Mouse (Mus musculus) kidney, postnatal 10 days (tissue): Measurements from ENCODE around the gene Bcorl1.
"Not testable (repeated sequence)": the region's sequence is repeated elsewhere in the genome, so short reads cannot be mapped to it uniquely, and the experiment has no call there.

Source experiments
- DNase-seq: peaks from one replicate; pipeline ENCODE4 v3.0.0; 2021; ENCODE audit warnings: mixed read lengths

The Bcorl1 gene

DNA sequence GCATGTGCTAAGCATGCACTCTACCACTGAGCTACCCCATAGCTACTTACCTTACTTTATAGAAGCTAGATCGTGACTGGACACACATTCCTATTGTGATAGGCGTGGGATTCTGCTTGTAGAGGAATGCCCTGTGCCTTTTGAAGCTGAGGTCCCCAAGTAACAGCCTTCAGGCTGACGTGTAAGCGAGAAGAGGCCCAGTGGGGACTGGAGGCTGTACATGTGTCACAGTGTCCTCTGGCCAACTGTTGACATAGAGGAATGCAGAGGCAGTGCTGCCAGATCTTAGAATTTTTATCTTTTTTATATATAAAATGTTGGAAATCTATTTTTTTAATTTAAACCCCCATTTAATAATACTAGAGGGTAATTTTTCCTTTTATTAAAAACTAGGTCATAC is 58.8 kb downstream of the Bcorl1 start:
- no peak for DNase-seq

- DNase-seq: no peak
These were observed 64.0 kb downstream of the Bcorl1 start for GRCm38 (mm10) chrX:48405141-48405540.

DNA sequence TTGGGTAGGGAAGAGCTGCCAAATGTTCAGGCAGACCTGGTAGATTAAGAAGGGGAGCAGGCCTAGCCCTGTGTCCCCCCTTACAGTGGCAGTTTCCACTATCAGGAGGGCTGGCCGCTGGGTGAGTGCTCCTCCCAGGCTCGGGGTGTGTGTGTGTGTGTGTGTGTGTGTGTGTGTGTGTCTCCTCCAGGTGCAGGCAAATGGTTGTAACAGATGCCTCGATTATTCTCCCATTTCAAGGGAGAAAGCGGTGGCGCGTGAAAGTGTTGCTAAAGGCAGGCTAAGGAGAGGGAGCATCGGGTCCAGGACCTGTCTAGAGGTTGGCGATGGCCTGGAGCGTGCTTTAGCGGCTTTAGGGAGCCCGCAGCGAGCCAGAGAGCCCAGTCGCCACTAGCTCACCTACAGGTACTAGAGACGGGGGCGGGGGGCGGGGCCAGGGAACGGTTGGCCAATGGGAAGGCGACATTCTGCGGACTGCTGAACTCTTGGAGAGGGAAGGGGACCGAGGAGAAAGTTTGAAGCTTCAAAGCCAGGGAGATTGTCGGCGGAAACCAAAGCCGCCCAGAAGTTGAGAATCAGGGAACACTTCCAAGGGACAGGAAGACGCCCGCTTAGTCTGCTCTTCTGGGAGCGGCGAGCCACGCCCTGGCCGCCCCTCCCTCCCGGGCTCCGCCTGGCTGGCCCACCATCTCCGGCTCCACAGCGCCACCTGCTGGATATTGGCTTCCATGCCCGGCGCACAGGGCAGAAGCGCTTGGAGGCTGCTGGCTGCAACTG is 68.6 kb downstream of the Bcorl1 start:
- DNase-seq: peak; percentile 93

GRCm38 (mm10) chrX:48410388-48410776 is 69.2 kb downstream of the Bcorl1 start:
- no peak for DNase-seq

- no peak for DNase-seq
These were observed 71.5 kb downstream of the Bcorl1 start for GRCm38 (mm10) chrX:48412629-48413028.

- no peak for DNase-seq
These were observed 73.1 kb downstream of the Bcorl1 start for GRCm38 (mm10) chrX:48414291-48414690.

- DNase-seq: no peak
These were observed 77.3 kb downstream of the Bcorl1 start for GRCm38 (mm10) chrX:48418417-48418816.

DNA sequence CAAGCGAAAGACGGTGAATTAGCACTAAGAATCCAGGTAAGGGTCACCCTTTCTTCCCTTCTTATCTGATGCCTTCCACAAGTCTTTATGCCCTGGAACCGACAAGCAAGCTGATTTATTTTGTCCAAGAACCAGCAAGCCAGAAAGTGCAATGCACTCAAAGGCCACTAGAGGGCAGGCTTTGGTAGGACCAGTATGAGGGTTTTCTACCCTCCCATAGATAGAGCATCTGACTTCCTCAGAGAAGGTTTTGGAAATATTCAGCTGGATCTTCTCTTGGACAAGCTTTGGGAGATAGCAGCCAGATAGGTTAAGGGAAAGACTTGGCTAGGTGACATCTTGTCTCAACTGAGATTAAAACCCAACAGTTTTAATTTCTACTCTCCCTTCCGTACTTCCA is 81.8 kb downstream of the Bcorl1 start:
- peak; percentile 86 for DNase-seq

DNA sequence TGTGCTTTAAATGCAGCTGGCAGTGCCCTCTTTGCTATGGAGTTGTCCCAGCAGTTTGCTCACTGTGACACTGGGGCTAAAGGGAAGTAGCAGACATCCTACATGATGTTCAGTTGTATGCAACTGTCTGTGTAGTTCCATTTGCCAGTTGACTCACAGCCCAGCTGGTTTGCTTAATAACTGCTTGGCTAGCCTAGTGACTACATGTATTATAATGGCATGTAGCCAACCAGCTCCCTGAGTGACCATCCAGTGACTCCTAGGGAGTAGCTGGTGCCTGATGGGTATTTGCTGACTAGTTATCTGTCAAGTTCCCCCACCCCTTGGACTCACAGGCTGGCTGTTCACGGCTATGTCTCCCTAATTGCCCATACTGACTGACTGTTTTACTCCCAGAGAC is 82.5 kb downstream of the Bcorl1 start:
- DNase-seq: no peak

GRCm38 (mm10) chrX:48424583-48424982 is 83.4 kb downstream of the Bcorl1 start:
- DNase-seq: peak; percentile 54

DNA sequence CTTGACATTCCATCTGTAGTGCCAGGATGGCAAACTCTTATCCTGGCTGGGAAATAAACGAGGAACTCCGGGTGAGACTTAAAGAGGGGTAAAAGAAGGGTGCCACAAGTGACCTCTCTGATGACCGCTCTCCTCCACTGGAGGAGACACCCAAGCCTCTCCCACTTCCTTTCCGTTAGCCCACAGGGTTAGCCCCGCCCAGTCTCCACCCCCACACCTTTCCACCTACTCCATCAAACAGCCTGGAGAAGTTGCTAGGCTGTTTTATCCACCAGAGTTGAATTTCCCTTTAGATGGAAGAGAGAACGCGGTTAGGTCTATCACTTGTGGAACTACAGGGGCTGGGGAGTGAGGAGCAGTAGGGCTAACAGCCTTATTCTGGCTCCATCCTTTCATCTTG is 84.1 kb downstream of the Bcorl1 start:
- peak; percentile 44 for DNase-seq

GRCm38 (mm10) chrX:48428241-48428640 is 87.1 kb downstream of the Bcorl1 start:
- peak; percentile 56 for DNase-seq

GRCm38 (mm10) chrX:48428642-48429041 is 87.5 kb downstream of the Bcorl1 start:
- DNase-seq: no peak

DNA sequence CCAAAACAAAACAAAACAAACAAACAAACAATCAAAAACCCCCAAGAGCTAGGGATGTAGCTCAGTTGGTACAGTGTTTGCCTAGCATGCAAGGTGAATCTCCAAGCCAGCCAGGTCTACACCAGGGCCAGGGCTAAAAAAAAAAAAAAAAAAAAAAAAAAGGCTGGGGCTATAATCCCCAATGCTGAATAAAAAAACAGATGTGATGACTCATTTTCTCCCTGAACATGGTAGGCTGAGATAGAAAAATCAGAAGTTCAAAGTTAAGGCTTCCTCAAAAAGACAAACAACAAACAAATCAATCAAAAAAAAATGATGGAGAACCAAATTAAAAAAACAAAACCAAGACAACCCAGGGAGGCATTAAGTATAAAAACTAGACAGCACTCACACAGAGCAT is 87.9 kb downstream of the Bcorl1 start:
- no peak for DNase-seq

DNA sequence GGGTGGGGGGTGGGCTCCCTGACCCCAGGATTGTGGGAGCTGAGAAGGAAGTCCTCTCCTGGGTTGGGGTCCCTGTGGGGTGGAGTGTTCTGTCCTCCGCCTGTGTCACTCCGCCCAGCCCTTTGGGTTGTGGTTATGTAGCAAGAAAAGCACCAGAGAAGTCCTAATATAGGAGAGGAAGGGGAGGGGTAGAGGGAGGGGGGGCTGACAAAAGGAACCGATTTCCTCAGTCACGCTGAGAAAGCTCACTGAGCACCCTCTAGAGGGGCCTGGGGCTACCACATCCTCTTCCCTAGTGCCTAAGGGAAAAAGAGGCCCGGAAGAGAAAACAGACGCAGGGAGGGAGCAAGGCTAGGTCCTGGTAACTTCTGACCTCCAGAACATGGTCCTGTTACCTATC is 88.4 kb downstream of the Bcorl1 start:
- peak; percentile 56 for DNase-seq

DNA sequence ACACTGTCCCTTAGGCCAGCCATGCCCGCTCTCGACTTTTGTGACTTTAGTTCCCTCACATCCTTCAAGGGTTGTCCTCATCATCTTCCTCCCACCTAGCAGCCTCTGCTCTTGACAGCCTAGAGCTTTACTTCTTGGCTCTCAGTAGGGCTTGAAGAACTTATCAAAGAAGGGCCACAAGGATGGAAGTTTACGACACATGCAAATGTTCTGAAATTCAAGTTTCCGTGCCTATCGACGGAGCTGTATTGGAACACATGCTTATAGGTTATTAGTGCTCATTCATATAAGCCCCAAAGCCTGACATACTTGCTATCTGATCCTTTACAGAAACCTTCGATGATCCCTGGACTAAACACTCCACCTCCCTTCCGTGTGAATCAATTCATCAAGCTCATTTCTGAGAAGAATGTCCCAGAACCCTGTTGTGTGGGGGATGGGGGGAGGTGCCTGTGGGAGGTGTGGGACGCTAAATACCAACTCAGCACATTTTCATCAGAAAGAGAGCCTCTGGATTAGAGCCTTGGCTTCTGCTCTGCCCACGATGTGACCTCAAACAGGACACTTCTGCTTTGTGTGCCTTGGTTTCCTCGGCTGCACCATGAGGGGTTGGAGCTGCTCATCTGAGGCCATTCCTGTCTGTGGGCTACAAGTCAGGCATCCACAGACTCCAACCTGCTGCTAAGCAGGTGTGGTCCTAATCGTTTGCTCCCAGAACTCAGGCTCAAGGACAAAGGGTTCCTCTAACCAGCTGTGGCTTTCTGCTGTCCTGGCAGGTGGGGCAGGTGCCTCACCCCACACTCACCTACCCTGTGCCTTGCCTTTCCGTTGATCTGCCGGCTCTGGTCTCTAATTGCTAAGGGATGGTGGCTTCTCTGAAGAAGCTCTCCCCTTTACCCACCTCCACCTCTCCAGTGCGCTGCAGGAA is 91.7 kb downstream of the Bcorl1 start:
- no peak for DNase-seq

DNA sequence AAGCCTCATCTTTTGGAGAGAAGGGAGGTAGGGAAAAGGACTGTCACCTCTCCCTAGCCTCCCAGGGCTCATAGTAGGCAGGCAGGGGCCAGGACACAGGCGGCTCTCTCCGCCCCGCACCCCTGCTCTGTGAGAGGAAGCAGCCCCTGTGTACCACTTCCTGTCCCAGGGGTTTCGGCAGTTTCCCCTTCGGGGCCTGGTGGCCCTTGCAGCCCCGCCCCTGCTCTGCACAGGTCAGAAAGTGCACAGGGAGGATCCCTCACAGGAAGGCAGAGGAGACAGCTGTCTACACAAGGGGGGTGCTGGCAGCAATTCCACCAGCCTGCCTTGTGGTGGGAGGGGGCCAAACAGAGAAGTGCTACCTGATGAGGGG is 92.4 kb downstream of the Bcorl1 start:
- DNase-seq: peak; percentile 47

DNA sequence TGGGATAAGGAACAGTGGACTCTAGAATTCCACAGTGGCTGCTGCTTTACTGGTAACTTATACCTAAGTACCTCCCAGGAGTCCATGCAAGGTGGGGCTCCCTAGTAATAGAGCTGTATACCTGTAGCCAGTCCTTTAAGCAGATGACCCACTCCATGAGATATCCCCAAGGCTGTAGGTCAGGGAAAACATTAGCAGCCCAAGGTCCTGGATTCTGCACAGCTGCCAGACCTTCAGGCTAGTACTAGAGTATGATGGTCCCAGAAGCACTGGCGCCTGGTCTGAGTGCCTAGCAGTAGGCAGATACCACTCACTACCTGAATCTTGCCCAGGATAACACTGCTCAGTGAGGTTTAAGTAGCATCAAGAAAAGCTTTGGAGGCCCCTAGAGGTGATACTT is 93.1 kb downstream of the Bcorl1 start:
- DNase-seq: no peak

- DNase-seq: no peak
These were observed 94.3 kb downstream of the Bcorl1 start for GRCm38 (mm10) chrX:48435477-48435900.

- not testable (repeated sequence) for DNase-seq
These were observed 94.9 kb downstream of the Bcorl1 start for GRCm38 (mm10) chrX:48436082-48436481.

DNA sequence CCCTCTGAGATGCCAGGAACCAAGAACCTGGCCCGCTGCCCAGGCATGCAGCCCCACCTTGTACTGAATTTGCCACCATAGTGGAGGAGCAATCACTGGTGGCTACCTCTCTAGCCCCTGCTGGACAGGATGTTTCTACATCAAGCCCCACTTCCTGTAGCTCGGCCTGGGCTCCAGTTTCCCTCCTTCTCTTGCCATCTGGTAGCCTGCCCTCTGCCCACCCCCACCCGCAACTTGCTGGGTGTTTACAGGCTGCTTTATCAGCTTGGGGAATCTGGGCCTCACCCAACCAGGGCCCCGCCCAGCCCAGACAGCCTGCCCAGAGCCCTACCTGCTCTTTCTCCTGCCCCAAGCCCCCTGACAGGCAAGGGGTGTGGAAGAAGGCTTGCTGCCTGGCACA is 97.9 kb downstream of the Bcorl1 start:
- DNase-seq: peak; percentile 18

DNA sequence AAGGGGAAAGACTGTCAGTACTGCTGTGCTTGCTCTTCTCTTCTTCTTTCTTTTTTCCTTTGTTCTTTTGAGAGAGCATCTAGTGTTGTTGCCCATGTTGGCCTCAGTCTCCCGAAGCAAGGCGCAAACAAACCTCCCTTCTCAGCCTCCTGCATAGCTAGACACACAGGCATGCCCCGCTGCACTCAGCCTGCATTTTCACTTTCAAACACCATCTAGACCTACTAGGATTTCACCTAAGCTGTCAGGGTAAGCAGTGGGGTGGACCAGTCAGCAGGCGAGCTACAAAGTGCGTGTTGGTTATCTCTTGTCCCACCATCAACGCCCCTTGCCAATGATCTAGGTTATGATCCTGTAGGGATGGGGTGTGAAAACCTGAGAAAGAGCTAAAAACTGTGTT is 100.4 kb downstream of the Bcorl1 start:
- DNase-seq: no peak

- no peak for DNase-seq
These were observed 100.8 kb downstream of the Bcorl1 start for GRCm38 (mm10) chrX:48441954-48442353.

DNA sequence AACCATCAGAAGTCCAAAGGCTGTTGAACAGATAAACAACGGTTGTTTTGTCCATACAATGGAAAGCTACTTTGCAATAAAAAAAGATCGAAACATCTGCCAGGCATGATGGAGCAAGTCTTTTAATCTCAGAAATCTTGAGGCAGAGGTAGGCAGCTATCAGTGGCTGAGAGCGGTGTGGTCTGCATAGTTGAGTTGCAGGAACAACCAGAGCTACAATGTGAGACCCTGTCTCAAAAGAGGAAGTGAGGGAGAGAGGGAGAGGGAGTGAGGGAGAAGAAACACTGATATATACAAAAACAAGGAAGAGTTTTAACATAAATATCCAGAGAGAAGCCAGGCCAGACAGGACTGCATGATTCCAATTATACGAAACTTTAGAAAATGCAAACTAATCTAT is 103.5 kb downstream of the Bcorl1 start:
- DNase-seq: no peak
